Mouse (Mus musculus): ENCODE measurements around the gene Limch1.

Gene Limch1

DNA sequence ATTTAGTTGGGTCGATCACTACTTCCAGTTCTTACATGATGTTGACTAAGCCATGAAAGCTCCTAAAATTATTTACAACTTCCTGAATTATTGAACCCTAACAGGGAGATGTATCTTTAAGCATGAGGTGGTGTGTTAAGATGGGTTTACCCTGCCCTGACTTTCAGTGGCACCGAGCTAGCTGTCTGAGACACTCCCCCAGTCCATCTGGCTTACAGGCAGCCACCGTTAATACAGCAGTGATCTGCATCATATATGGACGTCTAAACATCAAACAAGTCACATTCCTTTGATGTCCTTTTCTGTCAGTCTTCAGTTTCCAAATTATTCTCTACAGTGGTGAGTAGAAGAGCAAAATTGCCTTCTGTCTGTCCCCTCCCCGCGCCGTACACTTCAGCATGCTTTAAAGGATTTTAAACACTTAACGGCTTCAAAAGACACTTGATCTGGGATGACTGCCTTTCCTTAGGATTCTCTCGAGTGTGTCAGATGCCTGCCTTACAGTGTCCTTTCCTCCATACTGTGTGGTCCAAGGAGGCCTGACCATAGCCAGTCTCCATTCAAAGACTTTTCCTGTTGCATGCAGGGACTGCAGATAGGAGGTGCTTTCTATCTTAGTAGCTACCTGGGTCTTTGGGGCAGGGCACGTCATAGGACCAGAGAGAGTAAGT, 187.6 kb downstream of the Limch1 start:
- DNase-seq (ENCODE audit: low spot score) = no peak

GRCm38 (mm10) chr5:66934585-66934984, 189.0 kb downstream of the Limch1 start:
- DNase-seq (ENCODE audit: low spot score) = no peak

GRCm38 (mm10) chr5:66937376-66937775, 191.7 kb downstream of the Limch1 start:
- DNase-seq (ENCODE audit: low spot score) = no peak

GRCm38 (mm10) chr5:66941710-66942450, 196.3 kb downstream of the Limch1 start:
- DNase-seq (ENCODE audit: low spot score) = no peak

GRCm38 (mm10) chr5:66942922-66943321, 197.3 kb downstream of the Limch1 start:
- no peak for DNase-seq (ENCODE audit: low spot score)

DNA sequence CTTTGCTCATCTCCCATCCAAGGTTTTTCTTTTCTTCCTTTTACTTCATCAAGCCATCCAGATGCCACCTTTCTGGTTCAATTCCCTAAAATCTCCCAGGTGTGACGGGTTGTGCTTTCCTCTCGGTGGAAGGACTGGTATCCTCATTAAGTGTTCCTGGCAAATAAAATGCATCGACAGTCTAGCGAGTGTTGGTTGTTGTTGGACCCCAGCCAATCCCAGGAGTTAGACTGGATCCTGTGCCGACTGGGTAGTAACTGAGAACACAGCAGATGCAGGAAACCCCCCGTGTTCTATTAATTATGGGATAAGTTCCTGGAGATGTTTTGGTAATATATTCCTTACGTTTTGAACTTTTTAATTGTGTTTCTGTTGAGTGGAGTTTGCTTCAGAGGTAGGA, 197.9 kb downstream of the Limch1 start:
- DNase-seq (ENCODE audit: low spot score) = no peak

DNA sequence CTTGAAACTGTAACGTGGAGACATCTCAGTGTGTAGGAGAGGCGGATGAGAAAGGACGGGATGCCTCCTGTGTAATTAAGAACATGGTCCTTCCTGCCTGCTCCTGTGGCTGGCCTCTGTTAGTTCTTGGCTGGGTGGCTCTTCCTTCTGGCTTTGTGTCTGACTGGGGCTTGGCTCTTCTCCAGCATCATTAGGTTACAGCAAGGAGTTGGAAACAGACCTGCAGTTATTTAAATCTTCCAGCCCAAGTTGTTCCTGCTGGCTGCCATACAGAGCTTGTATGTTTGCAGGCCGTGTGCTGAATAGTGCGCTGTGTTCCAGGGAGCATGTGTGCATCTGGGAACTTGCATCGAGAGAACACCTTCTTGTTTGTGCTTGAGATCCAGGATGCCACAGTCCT, 202.3 kb downstream of the Limch1 start:
- DNase-seq (ENCODE audit: low spot score) = no peak

- DNase-seq (ENCODE audit: low spot score) = no peak
Observed at GRCm38 (mm10) chr5:66949098-66949692, 203.6 kb downstream of the Limch1 start.

DNA sequence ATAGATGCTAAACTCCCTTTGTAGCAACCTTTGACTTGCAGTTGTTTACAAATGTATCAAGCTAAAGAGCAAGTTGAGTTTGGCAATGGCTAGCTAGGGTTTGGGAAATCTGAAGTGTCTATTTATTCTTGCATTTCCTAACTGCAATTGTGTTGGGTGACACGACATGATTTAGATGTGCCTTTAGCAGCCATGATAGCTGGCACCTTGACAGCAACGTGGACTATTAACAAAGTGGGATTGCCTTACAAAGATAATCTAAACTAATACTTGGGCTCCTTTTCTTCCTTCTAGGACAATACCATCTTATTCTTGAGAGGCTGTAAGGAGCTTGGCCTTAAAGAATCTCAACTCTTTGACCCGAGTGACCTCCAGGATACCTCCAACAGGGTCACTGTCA, 207.7 kb downstream of the Limch1 start:
- no peak for DNase-seq (ENCODE audit: low spot score)

DNA sequence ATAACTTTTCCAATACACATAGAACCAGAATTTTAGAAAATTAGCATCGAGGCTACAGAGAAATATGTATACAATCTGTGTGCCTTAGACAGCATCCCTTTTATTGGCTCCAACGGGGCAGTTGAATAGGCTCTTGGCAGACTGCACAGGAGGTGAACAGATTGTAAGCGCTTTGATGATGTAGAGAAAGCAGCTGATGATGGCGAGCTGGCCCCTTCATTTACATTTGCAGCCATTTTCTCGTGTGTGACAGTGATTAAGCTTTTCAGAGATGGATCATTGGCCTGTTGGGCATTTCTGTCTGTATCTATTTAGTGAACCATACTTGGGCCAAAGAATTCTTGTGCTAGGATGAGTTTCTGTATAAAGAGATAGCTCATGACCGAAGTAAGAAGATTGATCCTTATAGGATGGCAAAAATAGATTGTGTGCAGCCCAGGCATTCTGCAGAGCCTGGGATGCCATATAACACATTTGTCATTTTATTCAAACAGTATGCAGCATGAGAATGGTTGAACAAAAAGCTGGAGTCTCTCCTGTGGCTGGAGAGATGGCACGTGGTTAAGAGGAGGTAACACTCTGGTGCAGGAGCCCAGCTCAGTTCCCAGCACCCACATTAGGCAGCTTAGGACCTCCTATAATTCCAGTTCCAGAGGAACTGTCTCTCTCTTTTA, 208.5 kb downstream of the Limch1 start:
- no peak for DNase-seq (ENCODE audit: low spot score)

DNA sequence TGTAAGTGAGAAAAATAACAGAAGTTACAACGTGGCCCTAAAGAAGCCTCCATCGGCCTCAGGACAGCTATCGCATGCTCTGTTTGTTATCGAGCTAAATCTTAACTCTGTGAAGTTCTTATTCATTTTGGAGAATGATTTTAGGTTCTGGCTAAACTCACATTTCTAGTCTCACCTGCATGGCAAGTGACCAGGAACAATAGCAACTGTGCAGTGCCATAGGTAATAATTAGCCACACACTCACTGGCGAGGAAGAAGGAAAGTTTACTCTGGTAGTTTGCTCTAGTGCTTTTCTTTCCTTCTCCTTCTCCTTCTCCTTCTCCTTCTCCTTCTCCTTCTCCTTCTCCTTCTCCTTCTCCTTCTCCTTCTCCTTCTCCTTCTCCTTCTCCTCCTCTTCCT, 209.6 kb downstream of the Limch1 start:
- no peak for DNase-seq (ENCODE audit: low spot score)

DNA sequence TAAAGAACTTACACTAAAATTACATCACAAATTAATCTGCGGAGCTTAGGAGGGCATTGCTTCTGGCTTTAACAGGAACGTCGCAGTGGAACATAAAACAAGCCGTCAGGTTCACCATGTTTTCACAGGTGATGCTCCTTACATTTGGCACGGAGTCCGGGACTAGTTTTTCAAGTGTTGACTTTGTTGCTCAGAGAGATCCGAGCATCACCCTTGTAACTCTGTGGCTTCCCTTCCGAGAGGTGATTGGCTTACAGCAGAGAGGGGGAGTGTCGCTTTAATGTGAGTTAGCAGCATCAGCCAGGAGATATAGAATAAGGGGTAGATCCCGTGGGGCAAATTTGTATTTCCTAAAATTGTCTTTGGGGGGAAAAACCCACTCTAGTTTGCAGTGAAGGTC, 212.0 kb downstream of the Limch1 start:
- no peak for DNase-seq (ENCODE audit: low spot score)

- no peak for DNase-seq (ENCODE audit: low spot score)
Observed at GRCm38 (mm10) chr5:66958118-66958517, 212.5 kb downstream of the Limch1 start.

DNA sequence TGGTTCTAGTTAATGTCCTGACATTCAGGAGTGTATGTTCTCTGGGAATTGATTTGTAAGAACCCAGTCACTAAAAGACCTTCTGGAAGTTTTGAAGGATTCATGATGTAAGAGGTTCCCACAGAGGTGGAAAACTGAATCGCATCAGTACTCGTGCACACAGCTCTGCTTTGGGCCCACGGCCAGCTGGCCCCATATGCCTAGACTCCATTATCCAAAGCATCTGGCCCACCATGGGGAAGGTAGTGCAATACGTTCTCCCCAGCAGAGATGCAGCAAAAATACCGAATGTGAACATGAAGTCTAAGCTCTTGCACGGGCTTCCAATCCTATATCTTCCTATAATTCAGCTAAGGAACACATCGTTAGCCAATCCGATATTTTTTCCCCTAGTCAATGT, 214.3 kb downstream of the Limch1 start:
- DNase-seq (ENCODE audit: low spot score) = no peak

GRCm38 (mm10) chr5:66965442-66965841, 219.8 kb downstream of the Limch1 start:
- no peak for DNase-seq (ENCODE audit: low spot score)

DNA sequence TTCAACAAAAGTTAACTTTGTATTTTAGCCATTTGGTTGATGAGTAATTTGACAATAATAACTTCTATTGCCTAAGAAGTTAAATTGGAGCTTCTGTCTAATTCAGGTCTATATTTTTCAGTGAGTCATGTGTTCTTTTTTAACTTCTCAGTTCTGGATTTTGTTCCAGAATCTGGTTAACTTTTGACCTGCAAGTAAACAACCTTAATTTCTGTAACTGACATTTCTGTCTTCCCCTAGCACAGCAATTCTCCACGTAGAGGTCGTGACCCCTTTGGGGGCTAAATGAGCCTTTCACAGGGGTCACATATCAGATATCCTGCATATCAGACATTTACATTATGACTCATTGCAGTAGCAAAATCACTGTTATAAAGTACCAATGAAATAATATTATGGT, 221.5 kb downstream of the Limch1 start:
- DNase-seq (ENCODE audit: low spot score) = no peak

- no peak for DNase-seq (ENCODE audit: low spot score)
Observed at GRCm38 (mm10) chr5:66967646-66968045, 222.0 kb downstream of the Limch1 start.

GRCm38 (mm10) chr5:66968059-66968833, 222.6 kb downstream of the Limch1 start:
- no peak for DNase-seq (ENCODE audit: low spot score)

- DNase-seq (ENCODE audit: low spot score) = no peak
Observed at GRCm38 (mm10) chr5:66968925-66969711, 223.5 kb downstream of the Limch1 start.

DNA sequence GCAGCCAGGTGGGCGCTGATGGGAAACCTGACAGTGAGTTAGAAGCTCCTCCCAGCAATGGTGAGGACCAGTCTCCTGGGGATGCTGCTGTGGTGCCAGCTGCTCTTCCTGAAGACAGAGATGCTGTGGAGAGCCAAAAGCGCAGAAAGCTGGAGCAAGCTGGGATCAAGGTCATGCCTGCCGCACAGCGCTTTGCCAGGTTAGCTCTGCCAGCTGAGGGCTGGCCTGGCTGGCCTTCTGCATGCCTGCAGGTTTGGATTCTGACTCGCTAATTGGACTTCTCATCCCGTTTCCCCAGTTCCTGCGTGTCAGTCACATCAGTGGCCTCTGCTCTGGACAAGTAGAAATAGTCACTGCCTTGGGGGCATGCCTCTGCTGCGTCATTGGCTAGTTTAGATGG, 230.0 kb downstream of the Limch1 start:
- no peak for DNase-seq (ENCODE audit: low spot score)
